Mouse (Mus musculus) neural tube, embryonic 15.5 days (tissue): ENCODE results near the gene Col5a1. TPM values are rescaled to one million over a fixed set of nuclear protein-coding genes. Genes with fewer than 3 reads are reported as not detected.

ENCODE experiments used
- ATAC-seq: fragments of 200-750 bp; cut with Nextera tagmentation; 2 replicates; pipeline ENCODE4 v1.8.0; 2017; ENCODE audit warnings: mild to moderate bottlenecking, moderate TSS enrichment, moderate library complexity; ENCODE audit not compliant: low FRiP score
- H3K27ac ChIP-seq: fragments of 300-500 bp; sonication (generic); replicated peaks from 2 replicates; pipeline ENCODE4 v1.5.1; 2015; ENCODE audit warnings: mild to moderate bottlenecking, inconsistent platforms
- H3K27me3 ChIP-seq: fragments of 300-500 bp; sonication (generic); replicated peaks from 2 replicates; pipeline ENCODE4 v1.6.1; 2015; ENCODE audit warnings: inconsistent platforms
- H3K36me3 ChIP-seq: fragments of 300-500 bp; sonication (generic); 2 replicates; pipeline ENCODE4 v1.6.1; 2015; ENCODE audit warnings: inconsistent platforms
- H3K4me1 ChIP-seq: fragments of 300-500 bp; sonication (generic); 2 replicates; pipeline ENCODE4 v1.6.1; 2015; ENCODE audit warnings: inconsistent platforms
- H3K4me2 ChIP-seq: fragments of 300-500 bp; sonication (generic); 2 replicates; pipeline ENCODE4 v1.6.1; 2015; ENCODE audit warnings: inconsistent platforms, mild to moderate bottlenecking, moderate library complexity
- H3K4me3 ChIP-seq: fragments of 300-500 bp; sonication (generic); replicated peaks from 2 replicates; pipeline ENCODE4 v1.5.1; 2015; ENCODE audit warnings: mild to moderate bottlenecking, inconsistent platforms
- H3K9ac ChIP-seq: fragments of 300-500 bp; sonication (generic); replicated peaks from 2 replicates; pipeline ENCODE4 v1.6.1; 2015; ENCODE audit warnings: mild to moderate bottlenecking, inconsistent platforms
- H3K9me3 ChIP-seq: fragments of 300-500 bp; sonication (generic); replicated peaks from 2 replicates; pipeline ENCODE4 v1.6.1; 2016; ENCODE audit warnings: inconsistent platforms
- WGBS: fragments of 180-500 bp; shearing (Covaris S2); methylation state at CpG from one replicate; pipeline ENCODE4 v1.1.7; 2015; ENCODE audit warnings: mixed read lengths; 5-methylcytosine and 5-hydroxymethylcytosine counted together
- polyA plus RNA-seq: library from polyadenylated mRNA; unstranded; fragments of >200 nt; fragmentation: Nextera tagmentation; extraction: Ambion mirVana; gene quantifications from 2 replicates; pipeline ENCODE4 v1.2.1, GENCODE M21; 2015

Gene Col5a1
- polyA plus RNA-seq, 1 experiment from 2014 or later = 21.5 TPM

DNA sequence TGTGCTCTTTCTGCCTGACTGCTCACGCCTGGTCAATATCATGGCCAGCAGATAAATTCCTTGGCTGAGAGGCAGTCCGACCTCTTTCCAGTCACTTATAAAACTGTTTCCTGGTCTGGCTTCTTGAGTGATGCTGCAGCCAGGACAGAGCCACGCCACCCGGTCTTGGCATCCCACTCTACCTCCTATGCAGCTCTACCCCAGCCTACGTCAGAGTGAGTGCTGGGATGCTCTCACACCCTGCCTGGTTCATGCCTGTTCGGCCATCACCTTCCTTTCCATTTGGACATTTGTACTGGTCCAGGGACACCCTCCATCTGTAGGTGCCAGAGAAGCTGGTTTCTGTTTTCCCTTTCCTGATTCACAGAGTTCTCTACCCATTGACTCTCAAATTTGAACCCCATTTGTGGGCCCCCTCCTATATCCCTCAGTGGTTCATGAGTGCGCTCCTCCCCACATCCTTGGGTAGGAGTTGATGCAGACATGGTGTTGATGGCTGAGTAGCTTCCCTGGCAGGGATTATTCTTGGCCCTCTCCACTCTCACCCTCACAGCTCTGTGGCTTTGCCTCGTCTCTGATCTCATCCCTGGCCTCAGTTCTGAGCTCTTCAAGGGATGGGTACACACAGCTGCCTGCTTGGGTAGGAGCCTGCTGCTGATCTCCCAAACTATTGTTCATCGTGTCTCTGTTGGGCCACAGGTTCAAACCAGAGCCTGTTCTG lies 15.5 kb downstream of the Col5a1 start:
- Histone ChIP-seq H3K27me3 (no peaks in the 10 kb centered on the region), H3K4me2 (no peak overlapping the region), H3K4me1 (peaks cover 5% of the 10 kb centered on the region), H3K9ac (no peak overlapping the region), H3K9me3 (no peaks in the 10 kb centered on the region), H3K27ac (no peak overlapping the region), H3K36me3 (no peaks in the 10 kb centered on the region), H3K4me3 (no peak overlapping the region)
- ATAC-seq = no peak
- WGBS = 79% methylated on average over 9 of the region's 9 CpGs

DNA sequence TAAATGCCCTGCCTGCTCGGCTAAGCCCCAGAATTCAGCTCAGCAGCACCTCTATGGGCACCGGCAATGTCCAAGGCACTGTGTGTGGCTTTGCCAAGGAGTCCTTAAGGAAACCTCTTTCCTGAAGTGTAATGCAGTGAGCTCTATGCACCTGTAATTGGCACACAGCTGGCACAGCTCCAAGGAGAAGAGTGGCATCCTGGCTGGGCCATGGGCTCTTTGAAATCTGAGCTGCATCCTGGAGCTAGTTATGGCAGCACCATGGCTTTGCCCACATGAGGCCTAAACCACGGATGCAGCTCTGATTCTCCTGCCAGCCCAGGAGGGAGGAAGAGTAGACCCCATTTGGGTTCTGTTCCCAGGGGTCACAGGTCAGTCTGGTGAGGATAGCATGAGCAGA lies 16.1 kb downstream of the Col5a1 start:
- no peak overlapping the region for H3K9ac ChIP-seq
- H3K9me3 ChIP-seq = no peaks in the 10 kb centered on the region
- no peak overlapping the region for H3K27ac ChIP-seq
- WGBS = 80% methylated on average over 3 of the region's 3 CpGs
- no peak overlapping the region for H3K4me3 ChIP-seq
- no peaks in the 10 kb centered on the region for H3K27me3 ChIP-seq
- no peaks in the 10 kb centered on the region for H3K36me3 ChIP-seq
- peaks cover 9% of the 10 kb centered on the region for H3K4me1 ChIP-seq
- H3K4me2 ChIP-seq = no peak overlapping the region
- no peak for ATAC-seq

- WGBS = 81% methylated on average over 2 of the region's 2 CpGs
- Histone ChIP-seq H3K36me3 (no peaks in the 10 kb centered on the region), H3K9ac (no peak overlapping the region), H3K4me2 (no peak overlapping the region), H3K4me3 (no peak overlapping the region), H3K27me3 (no peaks in the 10 kb centered on the region), H3K9me3 (no peaks in the 10 kb centered on the region), H3K27ac (no peak overlapping the region), H3K4me1 (peaks cover 10% of the 10 kb centered on the region)
- ATAC-seq = no peak
These were observed 19.2 kb downstream of the Col5a1 start for GRCm38 (mm10) chr2:27905411-27905810.

DNA sequence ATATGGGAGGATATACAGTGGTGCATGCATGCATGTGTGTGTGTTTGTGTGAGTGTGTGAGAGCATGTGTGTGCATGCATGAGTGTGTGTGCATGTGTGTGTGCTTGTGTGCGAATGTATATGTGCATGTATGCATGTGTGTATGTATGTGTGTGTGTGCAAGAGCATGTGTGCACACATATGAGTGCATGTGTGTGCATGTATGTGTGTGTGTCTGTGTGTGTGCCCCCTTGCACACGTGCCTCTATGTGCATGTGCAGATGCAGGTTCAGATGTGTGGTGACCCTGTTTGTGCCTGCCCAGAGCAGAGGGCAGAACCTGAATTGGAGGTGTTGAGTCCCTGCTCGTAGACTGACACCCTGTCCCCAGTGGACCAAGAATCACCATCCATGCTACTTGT lies 24.3 kb downstream of the Col5a1 start:
- ATAC-seq = no peak
- no peak overlapping the region for H3K4me2 ChIP-seq
- no peak overlapping the region for H3K27ac ChIP-seq
- 94% methylated on average over 3 of the region's 3 CpGs for WGBS
- peaks cover 5% of the 10 kb centered on the region; the same call in 1 of the 2 replicates for H3K4me1 ChIP-seq
- no peak overlapping the region for H3K9ac ChIP-seq
- no peaks in the 10 kb centered on the region for H3K9me3 ChIP-seq
- no peaks in the 10 kb centered on the region for H3K36me3 ChIP-seq
- no peaks in the 10 kb centered on the region for H3K27me3 ChIP-seq
- no peak overlapping the region for H3K4me3 ChIP-seq

DNA sequence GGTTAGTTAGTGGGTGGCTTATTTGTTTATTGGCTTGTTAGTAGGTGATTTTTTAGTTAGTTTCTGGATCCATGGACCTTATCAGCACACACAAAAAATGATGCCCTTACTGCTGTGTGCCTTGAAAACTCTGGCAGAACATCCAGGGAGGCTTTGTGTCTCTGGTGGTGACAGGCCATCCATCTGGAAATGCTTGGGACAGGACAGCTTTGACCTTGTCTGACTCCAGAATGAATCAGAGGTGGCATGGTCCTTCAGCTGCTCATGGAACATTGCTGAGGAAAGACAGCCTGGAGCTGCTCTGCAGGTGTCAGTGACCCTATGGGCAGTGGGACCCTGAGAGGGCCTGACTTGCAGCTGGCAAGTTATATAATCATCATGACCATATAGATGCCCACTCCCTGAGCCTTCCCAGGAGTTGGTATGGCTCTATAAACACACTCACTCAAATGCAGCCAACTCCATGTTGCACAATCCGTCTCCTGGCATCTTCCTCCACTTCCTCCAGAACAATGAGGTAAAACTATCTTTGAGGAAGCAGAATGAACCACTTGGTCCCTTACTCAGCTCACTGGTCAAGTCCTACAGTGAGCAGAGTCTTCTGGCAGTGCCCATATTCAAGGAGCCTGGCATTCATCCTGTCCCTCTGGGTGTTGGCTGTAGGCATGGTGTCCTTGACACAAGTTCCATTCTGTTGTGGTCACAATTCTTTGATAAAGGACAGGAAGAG lies 26.5 kb downstream of the Col5a1 start:
- WGBS = 100% methylated on average over 1 of the region's 1 CpGs

GRCm38 (mm10) chr2:27915726-27916125 lies 29.5 kb downstream of the Col5a1 start:
- Histone ChIP-seq H3K9me3 (no peaks in the 10 kb centered on the region), H3K4me2 (no peak overlapping the region), H3K4me3 (no peak overlapping the region), H3K4me1 (no peaks in the 10 kb centered on the region), H3K36me3 (no peaks in the 10 kb centered on the region), H3K27ac (no peak overlapping the region), H3K9ac (no peak overlapping the region), H3K27me3 (no peaks in the 10 kb centered on the region)
- 63% methylated on average over 4 of the region's 4 CpGs for WGBS
- ATAC-seq = no peak

More for the DNA sequence above, 26.5 kb downstream of the Col5a1 start:
- H3K4me3 ChIP-seq = no peak overlapping the region
- H3K9ac ChIP-seq = no peak overlapping the region
- no peaks in the 10 kb centered on the region for H3K9me3 ChIP-seq
- H3K27me3 ChIP-seq = no peaks in the 10 kb centered on the region
- H3K4me2 ChIP-seq = no peak overlapping the region
- no peaks in the 10 kb centered on the region for H3K4me1 ChIP-seq
- ATAC-seq = no peak
- H3K27ac ChIP-seq = no peak overlapping the region
- H3K36me3 ChIP-seq = no peaks in the 10 kb centered on the region

GRCm38 (mm10) chr2:27916316-27916715 lies 30.1 kb downstream of the Col5a1 start:
- Histone ChIP-seq H3K4me1 (no peaks in the 10 kb centered on the region), H3K36me3 (no peaks in the 10 kb centered on the region), H3K4me3 (no peak overlapping the region), H3K9me3 (no peaks in the 10 kb centered on the region), H3K4me2 (no peak overlapping the region), H3K9ac (no peak overlapping the region), H3K27ac (no peak overlapping the region), H3K27me3 (no peaks in the 10 kb centered on the region)
- ATAC-seq = no peak
- WGBS = 39% methylated on average over 2 of the region's 2 CpGs

- Histone ChIP-seq H3K9me3 (no peaks in the 10 kb centered on the region), H3K27me3 (no peaks in the 10 kb centered on the region), H3K27ac (no peak overlapping the region), H3K9ac (no peak overlapping the region), H3K4me2 (no peak overlapping the region), H3K36me3 (no peaks in the 10 kb centered on the region), H3K4me3 (no peak overlapping the region), H3K4me1 (no peaks in the 10 kb centered on the region)
- no peak for ATAC-seq
- 95% methylated on average over 3 of the region's 3 CpGs for WGBS
These were observed 31.0 kb downstream of the Col5a1 start for GRCm38 (mm10) chr2:27917177-27917576.

DNA sequence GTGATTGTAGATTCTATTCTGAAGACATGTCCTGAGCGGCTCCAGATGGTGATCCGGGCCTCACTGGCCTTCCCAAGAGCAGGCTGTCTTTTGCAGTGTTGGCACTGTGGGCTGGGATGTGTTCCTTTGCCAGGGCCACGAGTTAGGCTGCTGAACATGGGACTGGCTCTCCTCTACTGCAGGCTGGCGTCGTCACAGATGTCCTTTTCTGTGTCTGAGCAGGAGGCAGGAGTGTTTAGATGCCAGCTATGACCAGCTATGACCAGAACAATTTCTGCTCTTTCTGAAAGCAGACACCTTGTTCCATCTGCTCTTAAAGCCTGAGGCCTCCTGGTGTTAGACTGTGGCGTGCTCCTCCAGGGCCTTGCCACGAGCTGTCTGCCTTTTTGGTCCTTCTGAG lies 31.9 kb downstream of the Col5a1 start:
- Histone ChIP-seq H3K27ac (no peak overlapping the region), H3K4me3 (no peak overlapping the region), H3K9ac (no peak overlapping the region), H3K36me3 (no peaks in the 10 kb centered on the region), H3K4me1 (no peaks in the 10 kb centered on the region), H3K4me2 (no peak overlapping the region), H3K9me3 (no peaks in the 10 kb centered on the region), H3K27me3 (no peaks in the 10 kb centered on the region)
- WGBS = 81% methylated on average over 7 of the region's 7 CpGs
- ATAC-seq = no peak

DNA sequence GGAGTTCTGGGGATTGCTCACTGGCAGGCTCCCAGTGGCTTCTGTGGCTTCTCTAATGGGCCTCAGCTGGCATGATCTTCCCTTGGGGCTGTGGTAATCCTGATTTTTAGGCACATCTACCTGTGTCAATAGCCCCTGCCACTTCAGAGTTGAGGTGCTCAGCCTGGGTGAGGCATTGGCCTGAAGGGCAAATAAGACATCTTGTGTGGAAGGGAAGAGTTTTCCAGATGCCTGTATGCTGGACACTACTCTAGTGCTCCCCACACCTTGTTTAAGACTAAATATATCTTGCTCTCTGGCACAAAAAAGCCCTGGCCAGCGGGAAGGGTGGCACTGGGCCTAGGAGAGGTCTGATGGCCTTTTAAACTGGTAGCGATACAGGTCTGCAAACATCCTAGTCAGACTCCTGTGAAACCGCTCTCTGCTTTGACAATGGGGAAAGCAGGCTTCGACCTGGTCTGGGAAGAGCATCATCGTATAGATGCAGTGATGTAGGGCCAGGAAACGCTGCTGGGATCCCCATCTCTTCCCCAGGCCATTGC lies 33.2 kb downstream of the Col5a1 start:
- 93% methylated on average over 6 of the region's 6 CpGs for WGBS
- H3K9me3 ChIP-seq = no peaks in the 10 kb centered on the region
- H3K4me1 ChIP-seq = no peaks in the 10 kb centered on the region
- no peak overlapping the region for H3K27ac ChIP-seq
- H3K9ac ChIP-seq = no peak overlapping the region
- ATAC-seq = no peak
- no peaks in the 10 kb centered on the region for H3K27me3 ChIP-seq
- no peaks in the 10 kb centered on the region for H3K36me3 ChIP-seq
- H3K4me2 ChIP-seq = no peak overlapping the region
- no peak overlapping the region for H3K4me3 ChIP-seq

DNA sequence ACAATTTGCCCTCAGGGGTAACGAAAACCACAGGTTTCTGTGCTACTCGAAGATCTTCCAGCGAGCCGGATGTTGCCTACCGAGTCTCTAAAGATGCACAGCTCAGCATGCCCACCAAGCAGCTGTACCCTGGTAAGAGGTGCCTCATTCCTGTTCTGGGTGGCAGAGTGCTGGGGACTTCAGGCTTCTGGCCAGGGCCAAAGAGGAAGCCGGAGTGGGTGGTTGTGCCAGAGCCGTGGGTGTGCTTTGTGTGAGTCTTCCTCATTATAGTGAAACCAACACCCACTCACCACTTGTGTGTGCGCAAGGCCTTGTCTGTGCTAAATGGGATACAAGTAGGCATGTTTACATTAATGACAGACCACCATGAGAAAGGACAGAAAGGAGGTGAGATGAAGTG lies 35.8 kb downstream of the Col5a1 start:
- H3K4me3 ChIP-seq = no peak overlapping the region
- no peaks in the 10 kb centered on the region for H3K4me1 ChIP-seq
- H3K27me3 ChIP-seq = no peaks in the 10 kb centered on the region
- H3K9ac ChIP-seq = no peak overlapping the region
- 92% methylated on average over 8 of the region's 8 CpGs for WGBS
- no peaks in the 10 kb centered on the region for H3K36me3 ChIP-seq
- no peak overlapping the region for H3K27ac ChIP-seq
- H3K9me3 ChIP-seq = no peaks in the 10 kb centered on the region
- H3K4me2 ChIP-seq = no peak overlapping the region
- ATAC-seq = no peak

- Histone ChIP-seq H3K4me1 (no peaks in the 10 kb centered on the region), H3K9me3 (no peaks in the 10 kb centered on the region), H3K36me3 (no peaks in the 10 kb centered on the region), H3K4me3 (no peak overlapping the region), H3K9ac (no peak overlapping the region), H3K27me3 (no peaks in the 10 kb centered on the region), H3K27ac (no peak overlapping the region), H3K4me2 (no peak overlapping the region)
- 91% methylated on average over 6 of the region's 6 CpGs for WGBS
- ATAC-seq = no peak
These were observed 37.5 kb downstream of the Col5a1 start for GRCm38 (mm10) chr2:27923718-27924117.
